Mouse (Mus musculus): ENCODE measurements around the gene Usmg5. TPM values are rescaled to one million over a fixed set of nuclear protein-coding genes. Genes with fewer than 3 reads are reported as not detected.

Usmg5 gene
- polyA plus RNA-seq, 1 experiment, result 587 TPM

DNA sequence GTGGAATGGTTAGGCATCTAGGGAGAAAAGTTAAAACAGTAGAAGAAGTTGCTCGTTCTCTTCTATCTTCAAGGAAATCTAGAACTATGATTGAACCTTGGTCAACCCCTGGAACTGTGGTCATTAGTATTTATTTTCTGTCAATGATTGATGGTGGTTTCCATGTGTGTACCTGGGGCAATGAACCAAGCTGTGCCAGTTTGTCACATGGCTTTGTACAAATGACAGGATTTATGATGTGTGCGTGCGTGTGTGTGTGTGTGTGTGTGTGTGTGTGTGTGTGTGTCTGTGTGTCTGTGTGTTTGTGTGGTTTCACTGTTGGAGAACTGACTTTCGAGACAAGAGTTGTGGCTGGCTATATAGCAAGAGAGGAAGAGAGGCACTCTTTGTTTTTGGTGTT, 37.0 kb downstream of the Usmg5 start:
- TF ChIP-seq CTCF (IDR thresholded peaks at IDR 0.05; ENCODE audit: borderline replicate concordance, extremely low read depth, insufficient read depth, insufficient read length) (no peak), POLR2A (IDR thresholded peaks at IDR 0.05; ENCODE audit: borderline replicate concordance, extremely low read depth, insufficient read depth, insufficient read length, poor library complexity, severe bottlenecking) (no peak)
- no peak for DNase-seq (ENCODE audit: low read depth)

GRCm38 (mm10) chr19:47052927-47053326, 37.5 kb downstream of the Usmg5 start:
- no peak for DNase-seq (ENCODE audit: low read depth)
- TF ChIP-seq CTCF (IDR thresholded peaks at IDR 0.05; ENCODE audit: borderline replicate concordance, extremely low read depth, insufficient read depth, insufficient read length) (no peak), POLR2A (IDR thresholded peaks at IDR 0.05; ENCODE audit: borderline replicate concordance, extremely low read depth, insufficient read depth, insufficient read length, poor library complexity, severe bottlenecking) (no peak)

- peak; percentile 93 for DNase-seq (ENCODE audit: low read depth)
- TF ChIP-seq CTCF (IDR thresholded peaks at IDR 0.05; ENCODE audit: borderline replicate concordance, extremely low read depth, insufficient read depth, insufficient read length) (no peak), POLR2A (IDR thresholded peaks at IDR 0.05; ENCODE audit: borderline replicate concordance, extremely low read depth, insufficient read depth, insufficient read length, poor library complexity, severe bottlenecking) (peak; percentile 47; the same call in 1 of the 2 replicates)
Measured at GRCm38 (mm10) chr19:47050271-47051032, 40.0 kb downstream of the Usmg5 start, which contains the start of gene Pcgf6. Gene Pcgf6 (minus strand): TSS chr19:47050906.

DNA sequence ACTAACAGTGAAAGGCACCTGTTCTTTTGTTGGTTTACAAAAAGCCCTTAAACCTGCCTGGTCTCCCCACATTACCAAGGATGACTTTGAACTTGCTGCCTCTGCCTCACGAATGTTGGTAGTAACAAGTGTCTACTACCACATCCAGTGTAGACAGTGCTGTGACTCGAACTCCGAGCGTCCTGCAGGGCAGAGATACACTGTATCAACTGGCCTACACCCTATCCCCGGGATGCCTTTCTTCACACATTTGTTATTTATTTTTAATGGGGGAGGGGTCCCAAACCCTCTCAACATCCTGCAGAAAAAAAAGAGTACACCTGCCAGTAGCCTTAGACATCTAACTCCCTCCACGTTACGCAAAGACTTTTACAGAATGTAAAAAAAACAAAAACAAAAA, 40.6 kb downstream of the Usmg5 start:
- TF ChIP-seq POLR2A (IDR thresholded peaks at IDR 0.05; ENCODE audit: borderline replicate concordance, extremely low read depth, insufficient read depth, insufficient read length, poor library complexity, severe bottlenecking) (no peak), CTCF (IDR thresholded peaks at IDR 0.05; ENCODE audit: borderline replicate concordance, extremely low read depth, insufficient read depth, insufficient read length) (no peak)
- DNase-seq (ENCODE audit: low read depth), result no peak

- no peak for TF ChIP-seq CTCF (IDR thresholded peaks at IDR 0.05; ENCODE audit: borderline replicate concordance, extremely low read depth, insufficient read depth, insufficient read length)
- no peak for TF ChIP-seq POLR2A (IDR thresholded peaks at IDR 0.05; ENCODE audit: borderline replicate concordance, extremely low read depth, insufficient read depth, insufficient read length, poor library complexity, severe bottlenecking)
- DNase-seq (ENCODE audit: low read depth), result no peak
Measured at GRCm38 (mm10) chr19:47049061-47049460, 41.4 kb downstream of the Usmg5 start.

GRCm38 (mm10) chr19:47047236-47047833, 43.1 kb downstream of the Usmg5 start:
- DNase-seq (ENCODE audit: low read depth), result no peak
- TF ChIP-seq POLR2A (IDR thresholded peaks at IDR 0.05; ENCODE audit: borderline replicate concordance, extremely low read depth, insufficient read depth, insufficient read length, poor library complexity, severe bottlenecking) (no peak), CTCF (IDR thresholded peaks at IDR 0.05; ENCODE audit: borderline replicate concordance, extremely low read depth, insufficient read depth, insufficient read length) (no peak)

DNA sequence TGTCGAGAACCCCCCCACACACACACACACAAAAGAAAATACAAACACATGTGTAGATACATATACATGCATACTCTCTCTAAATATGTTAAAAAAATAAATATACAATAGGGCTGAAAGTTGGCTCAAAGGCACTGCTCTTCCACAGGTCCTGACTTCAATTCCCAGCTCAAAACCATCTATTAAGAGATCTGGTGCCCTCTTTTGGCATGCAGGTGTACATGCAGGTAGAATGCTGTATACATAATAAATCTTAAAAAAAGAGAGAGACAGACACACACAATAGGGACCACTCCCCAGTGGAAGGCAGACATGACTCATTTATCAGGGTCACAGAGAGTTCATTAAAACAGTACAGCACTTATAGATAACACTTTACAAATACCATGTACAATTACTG, 44.1 kb downstream of the Usmg5 start:
- no peak for DNase-seq (ENCODE audit: low read depth)
- no peak for TF ChIP-seq POLR2A (IDR thresholded peaks at IDR 0.05; ENCODE audit: borderline replicate concordance, extremely low read depth, insufficient read depth, insufficient read length, poor library complexity, severe bottlenecking)
- TF ChIP-seq CTCF (IDR thresholded peaks at IDR 0.05; ENCODE audit: borderline replicate concordance, extremely low read depth, insufficient read depth, insufficient read length), result no peak

GRCm38 (mm10) chr19:47043608-47044007, 46.8 kb downstream of the Usmg5 start:
- no peak for TF ChIP-seq POLR2A (IDR thresholded peaks at IDR 0.05; ENCODE audit: borderline replicate concordance, extremely low read depth, insufficient read depth, insufficient read length, poor library complexity, severe bottlenecking)
- TF ChIP-seq CTCF (IDR thresholded peaks at IDR 0.05; ENCODE audit: borderline replicate concordance, extremely low read depth, insufficient read depth, insufficient read length), result no peak
- DNase-seq (ENCODE audit: low read depth), result peak; percentile 32

GRCm38 (mm10) chr19:47040720-47041473, 49.5 kb downstream of the Usmg5 start:
- no peak for TF ChIP-seq CTCF (IDR thresholded peaks at IDR 0.05; ENCODE audit: borderline replicate concordance, extremely low read depth, insufficient read depth, insufficient read length)
- TF ChIP-seq POLR2A (IDR thresholded peaks at IDR 0.05; ENCODE audit: borderline replicate concordance, extremely low read depth, insufficient read depth, insufficient read length, poor library complexity, severe bottlenecking), result no peak
- DNase-seq (ENCODE audit: low read depth), result no peak

- no peak for TF ChIP-seq POLR2A (IDR thresholded peaks at IDR 0.05; ENCODE audit: borderline replicate concordance, extremely low read depth, insufficient read depth, insufficient read length, poor library complexity, severe bottlenecking)
- TF ChIP-seq CTCF (IDR thresholded peaks at IDR 0.05; ENCODE audit: borderline replicate concordance, extremely low read depth, insufficient read depth, insufficient read length), result no peak
- DNase-seq (ENCODE audit: low read depth), result no peak
Measured at GRCm38 (mm10) chr19:47036596-47036995, 53.9 kb downstream of the Usmg5 start.

GRCm38 (mm10) chr19:47034916-47035315, 55.5 kb downstream of the Usmg5 start:
- TF ChIP-seq POLR2A (IDR thresholded peaks at IDR 0.05; ENCODE audit: borderline replicate concordance, extremely low read depth, insufficient read depth, insufficient read length, poor library complexity, severe bottlenecking) (no peak), CTCF (IDR thresholded peaks at IDR 0.05; ENCODE audit: borderline replicate concordance, extremely low read depth, insufficient read depth, insufficient read length) (no peak)
- no peak for DNase-seq (ENCODE audit: low read depth)

Other genes with a start within 250 kb of the Usmg5 start
- gene Ina, start 75.9 kb downstream of the Usmg5 start, polyA plus RNA-seq (2012; rRNA removed), result 413 and 626 TPM in 2 replicates
- 40.1 and 49.2 TPM in 2 replicates for gene Nt5c2, start 75.5 kb downstream of the Usmg5 start, polyA plus RNA-seq (2012; rRNA removed)
- 65.2 and 81.7 TPM in 2 replicates for gene Pcgf6, start 39.7 kb downstream of the Usmg5 start, polyA plus RNA-seq (2012; rRNA removed)
- gene Taf5, start 22.9 kb downstream of the Usmg5 start, polyA plus RNA-seq (2012; rRNA removed), result 10.8 and 11.0 TPM in 2 replicates
- 15.3 and 18.9 TPM in 2 replicates for gene Pdcd11, start 121 bp upstream of the Usmg5 start, polyA plus RNA-seq (2012; rRNA removed)
- gene Calhm2, start 47.6 kb upstream of the Usmg5 start, polyA plus RNA-seq (2012; rRNA removed), result 1.5 TPM in 2 replicates
- not detected in 2 replicates for gene Calhm1, start 53.6 kb upstream of the Usmg5 start, polyA plus RNA-seq (2012; rRNA removed)
- 0.18 TPM in 1 of 2 replicates, not detected in the other for gene Calhm3, start 67.1 kb upstream of the Usmg5 start, polyA plus RNA-seq (2012; rRNA removed)
- gene Neurl1a, start 88.2 kb upstream of the Usmg5 start, polyA plus RNA-seq (2012; rRNA removed), result 13.6 and 22.2 TPM in 2 replicates

All from brain, embryonic 14.5 days (tissue).